Mouse (Mus musculus): ENCODE measurements around the gene Prr12. TPM values are rescaled to one million over a fixed set of nuclear protein-coding genes. Genes with fewer than 3 reads are reported as not detected.
"Not testable (repeated sequence)": the region's sequence is repeated elsewhere in the genome, so short reads cannot be mapped to it uniquely, and the experiment has no call there.

Gene Prr12
- polyA plus RNA-seq, 1 experiment from 2014 or later = 1.7 TPM

- WGBS (ENCODE audit: insufficient replicate concordance) = 85% methylated on average over 11 of the region's 11 CpGs
- Histone ChIP-seq H3K27me3 (ENCODE audit: insufficient read depth, low read length) (no peaks in the 10 kb centered on the region), H3K4me3 (ENCODE audit: low read depth, low read length) (no peak overlapping the region), H3K27ac (ENCODE audit: low read depth) (no peak overlapping the region), H3K36me3 (replicated peaks; ENCODE audit: insufficient read depth, low read length) (peaks cover 44% of the 10 kb centered on the region), H3K4me1 (ENCODE audit: insufficient read depth) (peaks cover 3% of the 10 kb centered on the region; the same call in 1 of the 2 replicates), H3K9ac (replicated peaks) (no peak overlapping the region), H3K4me2 (ENCODE audit: low read depth, low read length) (no peak overlapping the region), H3K9me3 (ENCODE audit: low read length) (no peaks in the 10 kb centered on the region)
- no peak for DNase-seq
- ATAC-seq = no peak
- TF ChIP-seq CTCF (IDR thresholded peaks at IDR 0.05; ENCODE audit: low read depth) (no peak), EP300 (IDR thresholded peaks at IDR 0.05; ENCODE audit: low read depth) (no peak)
These were observed 24.3 kb downstream of the Prr12 start for GRCm38 (mm10) chr7:45028351-45028750.

- no peak overlapping the region for H3K27ac ChIP-seq (ENCODE audit: low read depth)
- no peaks in the 10 kb centered on the region for H3K9me3 ChIP-seq (ENCODE audit: low read length)
- WGBS (ENCODE audit: insufficient replicate concordance) = 65% methylated on average over 9 of the region's 9 CpGs
- no peak overlapping the region for H3K4me3 ChIP-seq (ENCODE audit: low read depth, low read length)
- DNase-seq (no peak), ATAC-seq (no peak)
- peaks cover 40% of the 10 kb centered on the region for H3K36me3 ChIP-seq (replicated peaks; ENCODE audit: insufficient read depth, low read length)
- peaks cover 3% of the 10 kb centered on the region; the same call in 1 of the 2 replicates for H3K4me1 ChIP-seq (ENCODE audit: insufficient read depth)
- H3K27me3 ChIP-seq (ENCODE audit: insufficient read depth, low read length) = no peaks in the 10 kb centered on the region
- no peak overlapping the region for H3K9ac ChIP-seq (replicated peaks)
- no peak overlapping the region for H3K4me2 ChIP-seq (ENCODE audit: low read depth, low read length)
- no peak for TF ChIP-seq EP300 (IDR thresholded peaks at IDR 0.05; ENCODE audit: low read depth)
- no peak for TF ChIP-seq CTCF (IDR thresholded peaks at IDR 0.05; ENCODE audit: low read depth)
These were observed 24.9 kb downstream of the Prr12 start for GRCm38 (mm10) chr7:45027761-45028160.

GRCm38 (mm10) chr7:45026256-45026655 lies 26.4 kb downstream of the Prr12 start:
- ATAC-seq = no peak
- WGBS (ENCODE audit: insufficient replicate concordance) = 74% methylated on average over 2 of the region's 2 CpGs

GRCm38 (mm10) chr7:45025601-45026220 lies 27.0 kb downstream of the Prr12 start:
- Histone ChIP-seq H3K4me3 (ENCODE audit: low read depth, low read length) (no peak overlapping the region), H3K9ac (replicated peaks) (no peak overlapping the region), H3K4me2 (ENCODE audit: low read depth, low read length) (no peak overlapping the region), H3K4me1 (ENCODE audit: insufficient read depth) (peaks cover 3% of the 10 kb centered on the region; the same call in 1 of the 2 replicates), H3K36me3 (replicated peaks; ENCODE audit: insufficient read depth, low read length) (peaks cover 27% of the 10 kb centered on the region), H3K9me3 (ENCODE audit: low read length) (no peaks in the 10 kb centered on the region), H3K27me3 (ENCODE audit: insufficient read depth, low read length) (no peaks in the 10 kb centered on the region), H3K27ac (ENCODE audit: low read depth) (no peak overlapping the region)
- no peak for TF ChIP-seq EP300 (IDR thresholded peaks at IDR 0.05; ENCODE audit: low read depth)
- no peak for TF ChIP-seq CTCF (IDR thresholded peaks at IDR 0.05; ENCODE audit: low read depth)
- no peak for DNase-seq
- ATAC-seq = no peak
- WGBS (ENCODE audit: insufficient replicate concordance) = 62% methylated on average over 8 of the region's 8 CpGs

More at GRCm38 (mm10) chr7:45026256-45026655, 26.4 kb downstream of the Prr12 start:
- peaks cover 3% of the 10 kb centered on the region; the same call in 1 of the 2 replicates for H3K4me1 ChIP-seq (ENCODE audit: insufficient read depth)
- H3K36me3 ChIP-seq (replicated peaks; ENCODE audit: insufficient read depth, low read length) = peaks cover 33% of the 10 kb centered on the region
- no peaks in the 10 kb centered on the region for H3K9me3 ChIP-seq (ENCODE audit: low read length)
- no peak overlapping the region for H3K9ac ChIP-seq (replicated peaks)
- H3K4me3 ChIP-seq (ENCODE audit: low read depth, low read length) = no peak overlapping the region
- no peak overlapping the region for H3K4me2 ChIP-seq (ENCODE audit: low read depth, low read length)
- no peak overlapping the region for H3K27ac ChIP-seq (ENCODE audit: low read depth)
- H3K27me3 ChIP-seq (ENCODE audit: insufficient read depth, low read length) = no peaks in the 10 kb centered on the region
- TF ChIP-seq EP300 (IDR thresholded peaks at IDR 0.05; ENCODE audit: low read depth) (no peak), CTCF (IDR thresholded peaks at IDR 0.05; ENCODE audit: low read depth) (no peak)
- no peak for DNase-seq

GRCm38 (mm10) chr7:45024281-45025248 lies 28.1 kb downstream of the Prr12 start:
- H3K9ac ChIP-seq (replicated peaks) = no peak overlapping the region
- no peak for DNase-seq
- no peak overlapping the region for H3K4me2 ChIP-seq (ENCODE audit: low read depth, low read length)
- peaks cover 3% of the 10 kb centered on the region; the same call in 1 of the 2 replicates for H3K4me1 ChIP-seq (ENCODE audit: insufficient read depth)
- no peak overlapping the region for H3K27ac ChIP-seq (ENCODE audit: low read depth)
- H3K9me3 ChIP-seq (ENCODE audit: low read length) = no peaks in the 10 kb centered on the region
- H3K27me3 ChIP-seq (ENCODE audit: insufficient read depth, low read length) = no peaks in the 10 kb centered on the region
- peaks cover 17% of the 10 kb centered on the region for H3K36me3 ChIP-seq (replicated peaks; ENCODE audit: insufficient read depth, low read length)
- no peak for TF ChIP-seq CTCF (IDR thresholded peaks at IDR 0.05; ENCODE audit: low read depth)
- no peak for TF ChIP-seq EP300 (IDR thresholded peaks at IDR 0.05; ENCODE audit: low read depth)
- ATAC-seq = no peak
- 74% methylated on average over 15 of the region's 15 CpGs for WGBS (ENCODE audit: insufficient replicate concordance)
- no peak overlapping the region for H3K4me3 ChIP-seq (ENCODE audit: low read depth, low read length)

- not testable (repeated sequence) for H3K4me1 ChIP-seq (ENCODE audit: insufficient read depth); DNase-seq; H3K4me3 ChIP-seq (ENCODE audit: low read depth, low read length); H3K27ac ChIP-seq (ENCODE audit: low read depth); ATAC-seq; H3K27me3 ChIP-seq (ENCODE audit: insufficient read depth, low read length); H3K9me3 ChIP-seq (ENCODE audit: low read length); H3K9ac ChIP-seq (replicated peaks); H3K4me2 ChIP-seq (ENCODE audit: low read depth, low read length)
- 64% methylated on average over 5 of the region's 5 CpGs for WGBS (ENCODE audit: insufficient replicate concordance)
- peak; percentile 48 for TF ChIP-seq CTCF (IDR thresholded peaks at IDR 0.05; ENCODE audit: low read depth)
- H3K36me3 ChIP-seq (replicated peaks; ENCODE audit: insufficient read depth, low read length) = peaks cover 11% of the 10 kb centered on the region
These were observed 29.0 kb downstream of the Prr12 start for GRCm38 (mm10) chr7:45023711-45024110.

Measured in liver, postnatal 0 days (tissue).